Mouse (Mus musculus) hindbrain, postnatal 0 days (tissue): Measurements from ENCODE around the gene Myo3b. TPM values are rescaled to one million over a fixed set of nuclear protein-coding genes. Genes with fewer than 3 reads are reported as not detected.

Experiments
- ATAC-seq: fragments of 200-750 bp; cut with Nextera tagmentation; 2 replicates; pipeline ENCODE4 v1.8.0; 2017; ENCODE audit warnings: mild to moderate bottlenecking, moderate TSS enrichment, moderate library complexity
- DNase-seq: peaks from one replicate; pipeline ENCODE4 v3.0.0-alpha.2; 2015; ENCODE audit warnings: low spot score
- H3K27ac ChIP-seq: fragments of 300-500 bp; sonication (generic); 2 replicates; pipeline ENCODE4 v1.5.1; 2014; ENCODE audit warnings: mild to moderate bottlenecking
- H3K27me3 ChIP-seq: fragments of 300-500 bp; sonication (generic); 2 replicates; pipeline ENCODE4 v1.6.1; 2014; ENCODE audit warnings: low read length, mixed read lengths; ENCODE audit not compliant: insufficient read depth
- H3K36me3 ChIP-seq: fragments of 300-500 bp; sonication (generic); 2 replicates; pipeline ENCODE4 v1.6.1; 2014; ENCODE audit warnings: low read length, mixed read lengths; ENCODE audit not compliant: insufficient read depth
- H3K4me1 ChIP-seq: fragments of 300-500 bp; sonication (generic); 2 replicates; pipeline ENCODE4 v1.6.1; 2014; ENCODE audit warnings: antibody characterized with exemption, low read length, mixed read lengths; ENCODE audit not compliant: insufficient read depth
- H3K4me2 ChIP-seq: fragments of 300-500 bp; sonication (generic); 2 replicates; pipeline ENCODE4 v1.6.1; 2014; ENCODE audit warnings: low read depth, mild to moderate bottlenecking, low read length, moderate library complexity, mixed read lengths
- H3K4me3 ChIP-seq: fragments of 300-500 bp; sonication (generic); 2 replicates; pipeline ENCODE4 v1.5.1; 2014; ENCODE audit warnings: low read length
- H3K9ac ChIP-seq: fragments of 300-500 bp; sonication (generic); replicated peaks from 2 replicates; pipeline ENCODE4 v1.6.1; 2014; ENCODE audit warnings: mild to moderate bottlenecking, low read length, moderate library complexity, mixed read lengths
- H3K9me3 ChIP-seq: fragments of 300-500 bp; sonication (generic); 2 replicates; pipeline ENCODE4 v1.6.1; 2016; ENCODE audit warnings: low read length, mixed read lengths
- CTCF ChIP-seq: IDR thresholded peaks from 2 replicates; pipeline ENCODE4 v1.5.1; 2016; ENCODE audit warnings: antibody characterized with exemption, control low read depth, low read depth
- WGBS: fragments of 180-500 bp; shearing (Covaris S2); extraction: QIAGEN DNeasy Blood & Tissue Kit; methylation state at CpG from one replicate; pipeline ENCODE4 v1.1.7; 2014; 5-methylcytosine and 5-hydroxymethylcytosine counted together
- polyA plus RNA-seq: library from polyadenylated mRNA; unstranded; fragments of >200 nt; fragmentation: Nextera tagmentation; extraction: Ambion mirVana; gene quantifications from 2 replicates; pipeline ENCODE4 v1.2.1, GENCODE M21; 2015
- total RNA-seq: library from RNA; depleted of rRNA; stranded (reverse); fragments of >200 nt; gene quantifications from 2 replicates; pipeline ENCODE4 v1.2.3, GENCODE M21; 2014

Myo3b gene
- total and polyA plus RNA-seq, 2 experiments from 2014 or later, result 0.16 to 0.47 TPM

- 78% methylated on average over 6 of the region's 6 CpGs for WGBS
- no peak for ATAC-seq
- Histone ChIP-seq H3K4me1 (no peaks in the 10 kb centered on the region), H3K9ac (no peak overlapping the region), H3K4me2 (no peak overlapping the region), H3K4me3 (no peak overlapping the region), H3K36me3 (no peaks in the 10 kb centered on the region), H3K9me3 (no peaks in the 10 kb centered on the region), H3K27me3 (no peaks in the 10 kb centered on the region), H3K27ac (no peak overlapping the region)
- TF ChIP-seq CTCF, result no peak
- no peak for DNase-seq
These were observed 330.5 kb downstream of the Myo3b start for GRCm38 (mm10) chr2:70369421-70369820.

GRCm38 (mm10) chr2:70379341-70379740 lies 340.4 kb downstream of the Myo3b start:
- TF ChIP-seq CTCF, result no peak
- WGBS, result 69% methylated on average over 6 of the region's 6 CpGs
- DNase-seq, result no peak
- no peaks in the 10 kb centered on the region for H3K4me1 ChIP-seq
- no peak overlapping the region for H3K9ac ChIP-seq
- no peaks in the 10 kb centered on the region for H3K9me3 ChIP-seq
- no peak overlapping the region for H3K27ac ChIP-seq
- H3K4me2 ChIP-seq, result no peak overlapping the region
- no peaks in the 10 kb centered on the region for H3K36me3 ChIP-seq
- no peak overlapping the region for H3K4me3 ChIP-seq
- ATAC-seq, result no peak
- no peaks in the 10 kb centered on the region for H3K27me3 ChIP-seq

GRCm38 (mm10) chr2:70379939-70380338 lies 341.0 kb downstream of the Myo3b start:
- no peak for DNase-seq
- H3K27me3 ChIP-seq, result no peaks in the 10 kb centered on the region
- no peak for TF ChIP-seq CTCF
- H3K9ac ChIP-seq, result no peak overlapping the region
- no peak overlapping the region for H3K4me2 ChIP-seq
- H3K4me3 ChIP-seq, result no peak overlapping the region
- H3K36me3 ChIP-seq, result no peaks in the 10 kb centered on the region
- ATAC-seq, result no peak
- H3K9me3 ChIP-seq, result no peaks in the 10 kb centered on the region
- H3K27ac ChIP-seq, result no peak overlapping the region
- WGBS, result 44% methylated on average over 6 of the region's 6 CpGs
- no peaks in the 10 kb centered on the region for H3K4me1 ChIP-seq

- H3K36me3 ChIP-seq, result no peaks in the 10 kb centered on the region
These were observed 349.7 kb downstream of the Myo3b start for GRCm38 (mm10) chr2:70388645-70389044.

GRCm38 (mm10) chr2:70389162-70389561 lies 350.2 kb downstream of the Myo3b start:
- no peak for TF ChIP-seq CTCF
- H3K4me3 ChIP-seq, result no peak overlapping the region

More at GRCm38 (mm10) chr2:70388645-70389044, 349.7 kb downstream of the Myo3b start:
- Histone ChIP-seq H3K4me2 (no peak overlapping the region), H3K4me1 (no peaks in the 10 kb centered on the region; the same call in 1 of the 2 replicates), H3K27me3 (no peaks in the 10 kb centered on the region), H3K27ac (no peak overlapping the region), H3K9ac (no peak overlapping the region), H3K9me3 (no peaks in the 10 kb centered on the region), H3K4me3 (no peak overlapping the region)
- WGBS, result 43% methylated on average over 6 of the region's 6 CpGs
- no peak for TF ChIP-seq CTCF
- no peak for ATAC-seq
- DNase-seq, result peak; percentile 29

GRCm38 (mm10) chr2:70397734-70398276 lies 358.9 kb downstream of the Myo3b start:
- WGBS, result 45% methylated on average over 9 of the region's 9 CpGs
- H3K27ac ChIP-seq, result no peak overlapping the region
- H3K9me3 ChIP-seq, result no peaks in the 10 kb centered on the region
- no peak overlapping the region for H3K4me2 ChIP-seq
- H3K4me3 ChIP-seq, result no peak overlapping the region
- ATAC-seq (peak; percentile 18; the same call in 1 of the 2 replicates), DNase-seq (peak; percentile 27)
- no peak overlapping the region for H3K9ac ChIP-seq
- H3K27me3 ChIP-seq, result no peaks in the 10 kb centered on the region
- no peak for TF ChIP-seq CTCF
- no peaks in the 10 kb centered on the region for H3K36me3 ChIP-seq
- no peaks in the 10 kb centered on the region; the same call in 1 of the 2 replicates for H3K4me1 ChIP-seq

More at GRCm38 (mm10) chr2:70389162-70389561, 350.2 kb downstream of the Myo3b start:
- no peak overlapping the region for H3K27ac ChIP-seq
- H3K4me2 ChIP-seq, result no peak overlapping the region
- ATAC-seq (no peak), DNase-seq (no peak)
- H3K36me3 ChIP-seq, result no peaks in the 10 kb centered on the region
- H3K27me3 ChIP-seq, result no peaks in the 10 kb centered on the region
- no peaks in the 10 kb centered on the region; the same call in 1 of the 2 replicates for H3K4me1 ChIP-seq
- WGBS, result 90% methylated on average over 1 of the region's 1 CpGs
- no peak overlapping the region for H3K9ac ChIP-seq
- H3K9me3 ChIP-seq, result no peaks in the 10 kb centered on the region

- 78% methylated on average over 15 of the region's 15 CpGs for WGBS
- H3K27me3 ChIP-seq, result no peaks in the 10 kb centered on the region
- H3K36me3 ChIP-seq, result no peaks in the 10 kb centered on the region
- H3K9me3 ChIP-seq, result no peaks in the 10 kb centered on the region
- H3K4me3 ChIP-seq, result no peak overlapping the region
- no peak overlapping the region for H3K9ac ChIP-seq
- no peak overlapping the region for H3K27ac ChIP-seq
- ATAC-seq (no peak), DNase-seq (no peak)
- H3K4me2 ChIP-seq, result no peak overlapping the region
- H3K4me1 ChIP-seq, result no peaks in the 10 kb centered on the region; the same call in 1 of the 2 replicates
- no peak for TF ChIP-seq CTCF
These were observed 360.7 kb downstream of the Myo3b start for GRCm38 (mm10) chr2:70399441-70400115.
